Mouse (Mus musculus) olfactory bulb, adult 2 months (tissue): ENCODE data around the gene Lhfp.

ENCODE experiments used
- CTCF ChIP-seq: fragments of 200-500 bp; IDR thresholded peaks from 2 replicates; pipeline ENCODE4 v1.5.1; 2012; ENCODE audit warnings: low read depth, mild to moderate bottlenecking, low read length, moderate library complexity; ENCODE audit not compliant: insufficient read depth
- POLR2A ChIP-seq: fragments of 200-500 bp; IDR thresholded peaks from 2 replicates; pipeline ENCODE4 v1.6.1; 2012; ENCODE audit warnings: mild to moderate bottlenecking, low read depth, low read length, moderate library complexity; ENCODE audit not compliant: insufficient read depth

GRCm38 (mm10) chr3:53045697-53046096, 4.4 kb downstream of the Lhfp start:
- TF ChIP-seq POLR2A, result no peak
- no peak for TF ChIP-seq CTCF
